Mouse (Mus musculus): ENCODE results near the gene 2900026A02Rik. TPM values are rescaled to one million over a fixed set of nuclear protein-coding genes. Genes with fewer than 3 reads are reported as not detected.

The 2900026A02Rik gene
- total and polyA plus RNA-seq, 3 experiments, result 0.05 TPM; not detected in 2

GRCm38 (mm10) chr5:113107709-113108108 lies 113.3 kb downstream of the 2900026A02Rik start:
- no peaks in the 10 kb centered on the region for H3K4me1 ChIP-seq (ENCODE audit: insufficient read depth, low read depth, low read length)
- ATAC-seq (ENCODE audit: extremely low read depth, insufficient number of reproducible peaks, low FRiP score, poor library complexity, severe bottlenecking) (no peak), DNase-seq (ENCODE audit: low spot score) (no peak)
- no peak overlapping the region for H3K4me3 ChIP-seq (ENCODE audit: low read depth, low read length)
- TF ChIP-seq POLR2AphosphoS5 (IDR thresholded peaks at IDR 0.05; ENCODE audit: insufficient replicate concordance, low read depth, low read length), result no peak
- no peak for TF ChIP-seq CTCF (IDR thresholded peaks at IDR 0.05; ENCODE audit: low read depth, low read length)
- TF ChIP-seq TAL1 (conservative IDR thresholded peaks at IDR 0.05; ENCODE audit: low read depth, low read length), result no peak
- no peaks in the 10 kb centered on the region for H3K27me3 ChIP-seq (ENCODE audit: insufficient read depth, low read length)
- H3K9me3 ChIP-seq (replicated peaks), result peaks cover 80% of the 10 kb centered on the region
- H3K36me3 ChIP-seq (replicated peaks), result no peaks in the 10 kb centered on the region

- TF ChIP-seq GATA2 (IDR thresholded peaks at IDR 0.05; ENCODE audit: borderline replicate concordance, low read depth, low read length) (no peak), TAL1 (conservative IDR thresholded peaks at IDR 0.05; ENCODE audit: low read depth, low read length) (no peak), CTCF (IDR thresholded peaks at IDR 0.05; ENCODE audit: low read depth, low read length) (no peak), GATA1 (IDR thresholded peaks at IDR 0.05; ENCODE audit: borderline replicate concordance, low read length) (no peak), POLR2AphosphoS5 (IDR thresholded peaks at IDR 0.05; ENCODE audit: insufficient replicate concordance, low read depth, low read length) (no peak)
- Histone ChIP-seq H3K36me3 (replicated peaks) (no peaks in the 10 kb centered on the region), H3K27me3 (ENCODE audit: insufficient read depth, low read length) (no peaks in the 10 kb centered on the region), H3K9me3 (replicated peaks) (peaks cover 82% of the 10 kb centered on the region), H3K4me1 (ENCODE audit: insufficient read depth, low read depth, low read length) (no peaks in the 10 kb centered on the region), H3K4me3 (ENCODE audit: low read depth, low read length) (no peak overlapping the region)
- ATAC-seq (ENCODE audit: extremely low read depth, insufficient number of reproducible peaks, low FRiP score, poor library complexity, severe bottlenecking) (no peak), DNase-seq (ENCODE audit: low spot score) (no peak)
Measured at GRCm38 (mm10) chr5:113106594-113106993, 114.4 kb downstream of the 2900026A02Rik start.

GRCm38 (mm10) chr5:113105481-113105880 lies 115.6 kb downstream of the 2900026A02Rik start:
- Histone ChIP-seq H3K4me3 (ENCODE audit: low read depth, low read length) (no peak overlapping the region), H3K36me3 (replicated peaks) (no peaks in the 10 kb centered on the region), H3K27me3 (ENCODE audit: insufficient read depth, low read length) (no peaks in the 10 kb centered on the region), H3K9me3 (replicated peaks) (peaks cover 83% of the 10 kb centered on the region), H3K4me1 (ENCODE audit: insufficient read depth, low read depth, low read length) (no peaks in the 10 kb centered on the region)
- DNase-seq (ENCODE audit: low spot score) (no peak), ATAC-seq (ENCODE audit: extremely low read depth, insufficient number of reproducible peaks, low FRiP score, poor library complexity, severe bottlenecking) (no peak)
- no peak for TF ChIP-seq POLR2AphosphoS5 (IDR thresholded peaks at IDR 0.05; ENCODE audit: insufficient replicate concordance, low read depth, low read length)
- TF ChIP-seq TAL1 (conservative IDR thresholded peaks at IDR 0.05; ENCODE audit: low read depth, low read length), result no peak
- TF ChIP-seq GATA1 (IDR thresholded peaks at IDR 0.05; ENCODE audit: borderline replicate concordance, low read length), result no peak
- TF ChIP-seq CTCF (IDR thresholded peaks at IDR 0.05; ENCODE audit: low read depth, low read length), result no peak
- TF ChIP-seq GATA2 (IDR thresholded peaks at IDR 0.05; ENCODE audit: borderline replicate concordance, low read depth, low read length), result no peak

- no peak for TF ChIP-seq GATA2 (IDR thresholded peaks at IDR 0.05; ENCODE audit: borderline replicate concordance, low read depth, low read length)
- no peak for TF ChIP-seq GATA1 (IDR thresholded peaks at IDR 0.05; ENCODE audit: borderline replicate concordance, low read length)
- TF ChIP-seq CTCF (IDR thresholded peaks at IDR 0.05; ENCODE audit: low read depth, low read length), result no peak
- Histone ChIP-seq H3K9me3 (replicated peaks) (peaks cover 84% of the 10 kb centered on the region), H3K27me3 (ENCODE audit: insufficient read depth, low read length) (no peaks in the 10 kb centered on the region), H3K4me3 (ENCODE audit: low read depth, low read length) (no peak overlapping the region), H3K4me1 (ENCODE audit: insufficient read depth, low read depth, low read length) (no peaks in the 10 kb centered on the region), H3K36me3 (replicated peaks) (no peaks in the 10 kb centered on the region)
- DNase-seq (ENCODE audit: low spot score), result no peak
- ATAC-seq (ENCODE audit: extremely low read depth, insufficient number of reproducible peaks, low FRiP score, poor library complexity, severe bottlenecking), result no peak
Measured at GRCm38 (mm10) chr5:113105035-113105434, 116.0 kb downstream of the 2900026A02Rik start.

DNA sequence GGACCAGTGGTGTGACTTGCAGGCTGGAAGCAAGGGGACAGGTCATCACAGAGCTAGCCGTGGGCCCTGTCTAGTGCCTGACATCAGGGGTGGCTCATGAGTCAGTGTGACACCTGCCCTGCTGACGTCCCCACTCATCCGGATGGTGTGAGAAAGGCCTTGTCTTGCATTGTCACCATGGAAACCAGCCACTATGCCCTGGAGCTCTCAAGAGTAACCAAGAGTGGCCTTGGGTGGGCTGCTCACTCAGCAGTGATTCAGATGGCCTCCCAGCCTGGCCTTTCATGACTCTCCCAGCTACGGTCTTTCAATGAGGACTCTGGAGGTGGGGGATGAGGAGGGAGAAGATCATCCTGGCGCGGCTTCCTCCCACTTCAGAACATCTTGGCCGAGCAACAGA lies 118.6 kb downstream of the 2900026A02Rik start:
- H3K4me1 ChIP-seq (ENCODE audit: insufficient read depth, low read depth, low read length), result no peaks in the 10 kb centered on the region
- no peak overlapping the region; the same call in 1 of the 2 replicates for H3K4me3 ChIP-seq (ENCODE audit: low read depth, low read length)
- no peaks in the 10 kb centered on the region for H3K36me3 ChIP-seq (replicated peaks)
- H3K27me3 ChIP-seq (ENCODE audit: insufficient read depth, low read length), result no peaks in the 10 kb centered on the region
- H3K9me3 ChIP-seq (replicated peaks), result peaks cover 93% of the 10 kb centered on the region
- DNase-seq (ENCODE audit: low spot score) (no peak), ATAC-seq (ENCODE audit: extremely low read depth, insufficient number of reproducible peaks, low FRiP score, poor library complexity, severe bottlenecking) (no peak)
- no peak for TF ChIP-seq CTCF (IDR thresholded peaks at IDR 0.05; ENCODE audit: low read depth, low read length)
- no peak for TF ChIP-seq POLR2AphosphoS5 (IDR thresholded peaks at IDR 0.05; ENCODE audit: insufficient replicate concordance, low read depth, low read length)
- TF ChIP-seq TAL1 (conservative IDR thresholded peaks at IDR 0.05; ENCODE audit: low read depth, low read length), result no peak
- TF ChIP-seq GATA1 (IDR thresholded peaks at IDR 0.05; ENCODE audit: borderline replicate concordance, low read length), result no peak
- TF ChIP-seq GATA2 (IDR thresholded peaks at IDR 0.05; ENCODE audit: borderline replicate concordance, low read depth, low read length), result no peak

GRCm38 (mm10) chr5:113101457-113101856 lies 119.6 kb downstream of the 2900026A02Rik start:
- TF ChIP-seq CTCF (IDR thresholded peaks at IDR 0.05; ENCODE audit: low read depth, low read length) (no peak), TAL1 (conservative IDR thresholded peaks at IDR 0.05; ENCODE audit: low read depth, low read length) (no peak)
- Histone ChIP-seq H3K4me3 (ENCODE audit: low read depth, low read length) (no peak overlapping the region), H3K36me3 (replicated peaks) (no peaks in the 10 kb centered on the region), H3K4me1 (ENCODE audit: insufficient read depth, low read depth, low read length) (no peaks in the 10 kb centered on the region), H3K9me3 (replicated peaks) (peaks cover 93% of the 10 kb centered on the region), H3K27me3 (ENCODE audit: insufficient read depth, low read length) (no peaks in the 10 kb centered on the region)
- ATAC-seq (ENCODE audit: extremely low read depth, insufficient number of reproducible peaks, low FRiP score, poor library complexity, severe bottlenecking), result no peak
- no peak for DNase-seq (ENCODE audit: low spot score)

- no peak for DNase-seq (ENCODE audit: low spot score)
- Histone ChIP-seq H3K36me3 (replicated peaks) (no peaks in the 10 kb centered on the region), H3K9me3 (replicated peaks) (peaks cover 99% of the 10 kb centered on the region), H3K27me3 (ENCODE audit: insufficient read depth, low read length) (no peaks in the 10 kb centered on the region), H3K4me3 (ENCODE audit: low read depth, low read length) (no peak overlapping the region), H3K4me1 (ENCODE audit: insufficient read depth, low read depth, low read length) (no peaks in the 10 kb centered on the region)
- TF ChIP-seq CTCF (IDR thresholded peaks at IDR 0.05; ENCODE audit: low read depth, low read length), result no peak
- TF ChIP-seq TAL1 (conservative IDR thresholded peaks at IDR 0.05; ENCODE audit: low read depth, low read length), result no peak
- TF ChIP-seq GATA1 (IDR thresholded peaks at IDR 0.05; ENCODE audit: borderline replicate concordance, low read length), result no peak
- no peak for TF ChIP-seq GATA2 (IDR thresholded peaks at IDR 0.05; ENCODE audit: borderline replicate concordance, low read depth, low read length)
- TF ChIP-seq POLR2AphosphoS5 (IDR thresholded peaks at IDR 0.05; ENCODE audit: insufficient replicate concordance, low read depth, low read length), result no peak
- ATAC-seq (ENCODE audit: extremely low read depth, insufficient number of reproducible peaks, low FRiP score, poor library complexity, severe bottlenecking), result no peak
Measured at GRCm38 (mm10) chr5:113100422-113100821, 120.6 kb downstream of the 2900026A02Rik start.
